Mouse (Mus musculus) testis, adult 2 months (tissue): ENCODE measurements around the gene Rdm1.

Experiments used
- CTCF ChIP-seq: fragments of 200-500 bp; IDR thresholded peaks from 2 replicates; pipeline ENCODE4 v1.5.1; 2012; ENCODE audit warnings: low read depth, mild to moderate bottlenecking, inconsistent platforms, low read length, moderate library complexity; ENCODE audit not compliant: control insufficient read depth, insufficient read depth, insufficient replicate concordance
- POLR2A ChIP-seq: fragments of 200-500 bp; IDR thresholded peaks from 2 replicates; pipeline ENCODE4 v1.6.1; 2012; ENCODE audit warnings: low read depth, mild to moderate bottlenecking, inconsistent platforms, low read length, moderate library complexity; ENCODE audit not compliant: control insufficient read depth

GRCm38 (mm10) chr11:101581081-101581764 lies 45.8 kb upstream of the Rdm1 start:
- TF ChIP-seq CTCF (no peak), POLR2A (no peak)
